Mouse (Mus musculus) bone marrow macrophage, adult 2 months (primary cell): ENCODE results near the gene Vwa1. TPM values are rescaled to one million over a fixed set of nuclear protein-coding genes. Genes with fewer than 3 reads are reported as not detected.
"Not testable (repeated sequence)": the region's sequence is repeated elsewhere in the genome, so short reads cannot be mapped to it uniquely, and the experiment has no call there.

ENCODE experiments used
- H3K27ac ChIP-seq: 2 replicates; pipeline ENCODE4 v1.5.1; 2012; ENCODE audit warnings: low read depth, low read length; ENCODE audit not compliant: insufficient read depth
- H3K4me1 ChIP-seq: 2 replicates; pipeline ENCODE4 v1.6.1; 2012; ENCODE audit warnings: low read length; ENCODE audit not compliant: control insufficient read depth, insufficient read depth
- H3K4me3 ChIP-seq: 2 replicates; pipeline ENCODE4 v1.5.1; 2012; ENCODE audit warnings: mild to moderate bottlenecking, low read length, moderate library complexity; ENCODE audit not compliant: insufficient read depth
- CTCF ChIP-seq: IDR thresholded peaks from 2 replicates; pipeline ENCODE4 v1.5.1; 2012; ENCODE audit warnings: low read depth, mild to moderate bottlenecking, low read length, moderate library complexity
- POLR2A ChIP-seq: IDR thresholded peaks from 2 replicates; pipeline ENCODE4 v1.6.1; 2012; ENCODE audit warnings: mild to moderate bottlenecking, low read depth, low read length, borderline replicate concordance
- polyA plus RNA-seq: library from polyadenylated mRNA; stranded (reverse); fragments of >200 nt; gene quantifications from 2 replicates; pipeline ENCODE4 v1.2.4, GENCODE M21; 2012; ENCODE audit not compliant: missing spikeins, insufficient read depth, insufficient read length

Gene Vwa1
- polyA plus RNA-seq, 1 experiment = not detected

GRCm38 (mm10) chr4:155746036-155746548 lies 28.4 kb downstream of the Vwa1 start:
- Histone ChIP-seq H3K27ac (no peak overlapping the region), H3K4me3 (no peak overlapping the region), H3K4me1 (no peaks in the 10 kb centered on the region)
- TF ChIP-seq CTCF = no peak
- no peak for TF ChIP-seq POLR2A

- H3K4me3 ChIP-seq = no peak overlapping the region
- TF ChIP-seq POLR2A = no peak
- TF ChIP-seq CTCF = no peak
These were observed 29.4 kb downstream of the Vwa1 start for GRCm38 (mm10) chr4:155745136-155745535.

GRCm38 (mm10) chr4:155744474-155744873 lies 30.0 kb downstream of the Vwa1 start:
- Histone ChIP-seq H3K27ac (no peak overlapping the region), H3K4me1 (no peaks in the 10 kb centered on the region), H3K4me3 (no peak overlapping the region)
- TF ChIP-seq CTCF (no peak), POLR2A (no peak)

More at GRCm38 (mm10) chr4:155745136-155745535, 29.4 kb downstream of the Vwa1 start:
- no peak overlapping the region for H3K27ac ChIP-seq
- H3K4me1 ChIP-seq = no peaks in the 10 kb centered on the region

- TF ChIP-seq POLR2A (no peak), CTCF (no peak)
- no peak overlapping the region for H3K4me3 ChIP-seq
- H3K27ac ChIP-seq = no peak overlapping the region
These were observed 31.8 kb downstream of the Vwa1 start for GRCm38 (mm10) chr4:155742684-155743083.

GRCm38 (mm10) chr4:155740681-155741080 lies 33.8 kb downstream of the Vwa1 start:
- H3K27ac ChIP-seq, H3K4me1 ChIP-seq, H3K4me3 ChIP-seq: not testable (repeated sequence)

More at GRCm38 (mm10) chr4:155742684-155743083, 31.8 kb downstream of the Vwa1 start:
- no peaks in the 10 kb centered on the region for H3K4me1 ChIP-seq

GRCm38 (mm10) chr4:155739741-155740636 lies 34.5 kb downstream of the Vwa1 start:
- no peak for TF ChIP-seq CTCF
- no peak for TF ChIP-seq POLR2A
- Histone ChIP-seq H3K4me3 (no peak overlapping the region), H3K27ac (no peak overlapping the region), H3K4me1 (peaks cover 6% of the 10 kb centered on the region)

- Histone ChIP-seq H3K4me3 (no peak overlapping the region), H3K27ac (no peak overlapping the region), H3K4me1 (peaks cover 6% of the 10 kb centered on the region)
- TF ChIP-seq CTCF = no peak
- no peak for TF ChIP-seq POLR2A
These were observed 35.3 kb downstream of the Vwa1 start for GRCm38 (mm10) chr4:155739152-155739551.

- no peak for TF ChIP-seq POLR2A
- no peak for TF ChIP-seq CTCF
- Histone ChIP-seq H3K27ac (no peak overlapping the region), H3K4me1 (peaks cover 14% of the 10 kb centered on the region), H3K4me3 (no peak overlapping the region)
These were observed 36.2 kb downstream of the Vwa1 start for GRCm38 (mm10) chr4:155738262-155738661.

GRCm38 (mm10) chr4:155736421-155736820 lies 38.1 kb downstream of the Vwa1 start:
- TF ChIP-seq CTCF (no peak), POLR2A (no peak)
- H3K4me3 ChIP-seq = no peak overlapping the region
- peaks cover 30% of the 10 kb centered on the region for H3K4me1 ChIP-seq
- H3K27ac ChIP-seq = no peak overlapping the region

GRCm38 (mm10) chr4:155735788-155736187 lies 38.7 kb downstream of the Vwa1 start:
- H3K4me3 ChIP-seq = peak overlapping the region; percentile 77
- no peak for TF ChIP-seq POLR2A
- TF ChIP-seq CTCF = no peak
- H3K27ac ChIP-seq = no peak overlapping the region
- peaks cover 34% of the 10 kb centered on the region for H3K4me1 ChIP-seq

- Histone ChIP-seq H3K4me1 (peaks cover 34% of the 10 kb centered on the region), H3K27ac (peak overlapping the region; percentile 85), H3K4me3 (peak overlapping the region; percentile 77)
- TF ChIP-seq POLR2A (no peak), CTCF (no peak)
These were observed 39.4 kb downstream of the Vwa1 start for GRCm38 (mm10) chr4:155734951-155735702.
